Mouse (Mus musculus) hindbrain, embryonic 16.5 days (tissue): ENCODE measurements around the gene Kif3a. TPM values are rescaled to one million over a fixed set of nuclear protein-coding genes. Genes with fewer than 3 reads are reported as not detected.

Experiments
- ATAC-seq: fragments of 200-750 bp; cut with Nextera tagmentation; 2 replicates; pipeline ENCODE4 v1.8.0; 2017; ENCODE audit warnings: moderate TSS enrichment, moderate library complexity
- H3K27ac ChIP-seq: fragments of 300-500 bp; sonication (generic); 2 replicates; pipeline ENCODE4 v1.5.1; 2014; ENCODE audit warnings: low read depth, mild to moderate bottlenecking, control low read depth, low read length, moderate library complexity
- H3K27me3 ChIP-seq: fragments of 300-500 bp; sonication (generic); replicated peaks from 2 replicates; pipeline ENCODE4 v1.6.1; 2014; ENCODE audit warnings: low read length; ENCODE audit not compliant: control insufficient read depth, insufficient read depth
- H3K36me3 ChIP-seq: fragments of 300-500 bp; sonication (generic); 2 replicates; pipeline ENCODE4 v1.6.1; 2014; ENCODE audit warnings: mild to moderate bottlenecking, low read length, moderate library complexity, mixed read lengths; ENCODE audit not compliant: control insufficient read depth, insufficient read depth
- H3K4me1 ChIP-seq: fragments of 300-500 bp; sonication (generic); 2 replicates; pipeline ENCODE4 v1.6.1; 2014; ENCODE audit warnings: low read depth, low read length; ENCODE audit not compliant: control insufficient read depth, insufficient read depth
- H3K4me2 ChIP-seq: fragments of 300-500 bp; sonication (generic); 2 replicates; pipeline ENCODE4 v1.6.1; 2014; ENCODE audit warnings: mild to moderate bottlenecking, low read length, control low read depth, moderate library complexity
- H3K4me3 ChIP-seq: fragments of 300-500 bp; sonication (generic); 2 replicates; pipeline ENCODE4 v1.5.1; 2014; ENCODE audit warnings: mild to moderate bottlenecking, low read length, control low read depth, moderate library complexity
- H3K9ac ChIP-seq: fragments of 300-500 bp; sonication (generic); 2 replicates; pipeline ENCODE4 v1.6.1; 2014; ENCODE audit warnings: low read depth, mild to moderate bottlenecking, control low read depth, low read length, moderate library complexity
- H3K9me3 ChIP-seq: fragments of 300-500 bp; sonication (generic); 2 replicates; pipeline ENCODE4 v1.6.1; 2014; ENCODE audit warnings: mild to moderate bottlenecking, low read length, moderate library complexity; ENCODE audit not compliant: control insufficient read depth
- WGBS: fragments of 180-500 bp; shearing (Covaris S2); extraction: QIAGEN DNeasy Blood & Tissue Kit; methylation state at CpG from one replicate; pipeline ENCODE4 v1.1.7; 2014; 5-methylcytosine and 5-hydroxymethylcytosine counted together
- polyA plus RNA-seq: library from polyadenylated mRNA; unstranded; fragments of >200 nt; fragmentation: Nextera tagmentation; extraction: Ambion mirVana; gene quantifications from 2 replicates; pipeline ENCODE4 v1.2.1, GENCODE M21; 2015

Gene Kif3a
- polyA plus RNA-seq, 1 experiment from 2014 or later, result 352 TPM

GRCm38 (mm10) chr11:53644017-53644416, 76.8 kb downstream of the Kif3a start:
- H3K9me3 ChIP-seq, result no peaks in the 10 kb centered on the region
- H3K4me1 ChIP-seq, result no peaks in the 10 kb centered on the region
- ATAC-seq, result no peak
- H3K27ac ChIP-seq, result no peak overlapping the region
- H3K36me3 ChIP-seq, result no peaks in the 10 kb centered on the region
- H3K9ac ChIP-seq, result no peak overlapping the region
- WGBS, result 69% methylated on average over 5 of the region's 5 CpGs
- no peaks in the 10 kb centered on the region for H3K27me3 ChIP-seq
- H3K4me3 ChIP-seq, result no peak overlapping the region
- H3K4me2 ChIP-seq, result no peak overlapping the region

- H3K4me1 ChIP-seq, result no peaks in the 10 kb centered on the region
- no peak overlapping the region for H3K27ac ChIP-seq
- no peaks in the 10 kb centered on the region for H3K9me3 ChIP-seq
- H3K9ac ChIP-seq, result no peak overlapping the region
- H3K4me2 ChIP-seq, result no peak overlapping the region
- peaks cover 14% of the 10 kb centered on the region for H3K36me3 ChIP-seq
- 95% methylated on average over 4 of the region's 4 CpGs for WGBS
- no peak overlapping the region for H3K4me3 ChIP-seq
- ATAC-seq, result no peak
- no peaks in the 10 kb centered on the region for H3K27me3 ChIP-seq
These were observed 84.3 kb downstream of the Kif3a start for GRCm38 (mm10) chr11:53651441-53651840.

Other genes starting within 250 kb of the Kif3a start
- 11.9 and 14.3 TPM in 2 replicates for gene Zcchc10, start 242.7 kb upstream of the Kif3a start, polyA plus RNA-seq
- 37.1 and 40.4 TPM in 2 replicates for gene Aff4, start 216.5 kb upstream of the Kif3a start, polyA plus RNA-seq
- 0.33 and 0.44 TPM in 2 replicates for gene Leap2, start 144.2 kb upstream of the Kif3a start, polyA plus RNA-seq
- gene Uqcrq, start 136.5 kb upstream of the Kif3a start, polyA plus RNA-seq, result 747 and 916 TPM in 2 replicates
- 3.0 and 4.1 TPM in 2 replicates for gene Gdf9, start 136.4 kb upstream of the Kif3a start, polyA plus RNA-seq
- gene Gm10447, start 110.3 kb upstream of the Kif3a start, polyA plus RNA-seq, result not detected in 2 replicates
- 3.2 and 3.6 TPM in 2 replicates for gene Shroom1, start 110.2 kb upstream of the Kif3a start, polyA plus RNA-seq
- not detected in 2 replicates for gene Gm9837, start 96.9 kb upstream of the Kif3a start, polyA plus RNA-seq
- gene Gm9945, start 87.2 kb upstream of the Kif3a start, polyA plus RNA-seq, result 0.34 TPM in 1 of 2 replicates, not detected in the other
- 1.5 TPM in 2 replicates for gene Sowaha, start 87.1 kb upstream of the Kif3a start, polyA plus RNA-seq
- 23.1 and 23.4 TPM in 2 replicates for gene Sept8, start 48.1 kb upstream of the Kif3a start, polyA plus RNA-seq
- 3.9 and 4.5 TPM in 2 replicates for gene Il4, start 51.3 kb downstream of the Kif3a start, polyA plus RNA-seq
- not detected in 2 replicates for gene Il13, start 67.3 kb downstream of the Kif3a start, polyA plus RNA-seq
- 11.7 and 12.3 TPM in 2 replicates for gene Rad50, start 139.9 kb downstream of the Kif3a start, polyA plus RNA-seq
- gene Il5, start 153.4 kb downstream of the Kif3a start, polyA plus RNA-seq, result not detected in 2 replicates
- gene Irf1, start 202.6 kb downstream of the Kif3a start, polyA plus RNA-seq, result 3.5 and 3.9 TPM in 2 replicates
- not detected in 2 replicates for gene Gm17334, start 205.8 kb downstream of the Kif3a start, polyA plus RNA-seq